Mouse (Mus musculus): ENCODE results near the gene Ncbp1. TPM values are rescaled to one million over a fixed set of nuclear protein-coding genes. Genes with fewer than 3 reads are reported as not detected.
A peak's percentile ranks its signal among the peaks of the same experiment; 100 is the strongest.

Gene Ncbp1
- total RNA-seq, 2 experiments from 2014 or later: 11.9 to 28.8 TPM

- peak; percentile 94 for ATAC-seq (replicated peaks; ENCODE audit: low FRiP score, poor library complexity, severe bottlenecking)
Observed at GRCm38 (mm10) chr4:46195781-46196487, 57.5 kb downstream of the Ncbp1 start, which contains the start of gene Xpa. TSS of gene Xpa (minus strand) at chr4:46196311.

- ATAC-seq (replicated peaks; ENCODE audit: low FRiP score, poor library complexity, severe bottlenecking): peak; percentile 65
Observed at GRCm38 (mm10) chr4:46196513-46196912, 58.1 kb downstream of the Ncbp1 start.

- no peak for ATAC-seq (replicated peaks; ENCODE audit: low FRiP score, poor library complexity, severe bottlenecking)
Observed at GRCm38 (mm10) chr4:46198064-46198463, 59.7 kb downstream of the Ncbp1 start.

- peak; percentile 72 for ATAC-seq (replicated peaks; ENCODE audit: low FRiP score, poor library complexity, severe bottlenecking)
Observed at GRCm38 (mm10) chr4:46201834-46202561, 63.6 kb downstream of the Ncbp1 start.

- ATAC-seq (replicated peaks; ENCODE audit: low FRiP score, poor library complexity, severe bottlenecking): no peak
Observed at GRCm38 (mm10) chr4:46202562-46203126, 64.2 kb downstream of the Ncbp1 start.

GRCm38 (mm10) chr4:46221090-46221489, 82.7 kb downstream of the Ncbp1 start:
- no peak for ATAC-seq (replicated peaks; ENCODE audit: low FRiP score, poor library complexity, severe bottlenecking)

Other genes starting within 250 kb of the Ncbp1 start
- gene Ccdc180, start 248.3 kb upstream of the Ncbp1 start, total RNA-seq (2015; ENCODE audit: low replicate concordance): 0.38 and 0.63 TPM in 2 replicates
- gene Ccdc180, start 248.3 kb upstream of the Ncbp1 start, total RNA-seq (2017; ENCODE audit: low replicate concordance): not detected in 2 replicates
- 14.2 and 25.1 TPM in 2 replicates for gene Tdrd7, start 173.3 kb upstream of the Ncbp1 start, total RNA-seq (2015; ENCODE audit: low replicate concordance)
- 11.4 and 14.9 TPM in 2 replicates for gene Tdrd7, start 173.3 kb upstream of the Ncbp1 start, total RNA-seq (2017; ENCODE audit: low replicate concordance)
- gene Tmod1, start 99.7 kb upstream of the Ncbp1 start, total RNA-seq (2015; ENCODE audit: low replicate concordance): 129 and 139 TPM in 2 replicates
- 146 and 185 TPM in 2 replicates for gene Tmod1, start 99.7 kb upstream of the Ncbp1 start, total RNA-seq (2017; ENCODE audit: low replicate concordance)
- gene Tstd2, start 81 bp downstream of the Ncbp1 start, total RNA-seq (2015; ENCODE audit: low replicate concordance): 2.1 and 6.1 TPM in 2 replicates
- gene Tstd2, start 81 bp downstream of the Ncbp1 start, total RNA-seq (2017; ENCODE audit: low replicate concordance): 5.0 and 9.8 TPM in 2 replicates
- gene Xpa, start 57.7 kb downstream of the Ncbp1 start, total RNA-seq (2015; ENCODE audit: low replicate concordance): 25.5 and 54.0 TPM in 2 replicates
- 88.6 and 102 TPM in 2 replicates for gene Xpa, start 57.7 kb downstream of the Ncbp1 start, total RNA-seq (2017; ENCODE audit: low replicate concordance)
- not detected in 2 replicates for gene Foxe1, start 205.0 kb downstream of the Ncbp1 start, total RNA-seq (2015; ENCODE audit: low replicate concordance)
- gene Foxe1, start 205.0 kb downstream of the Ncbp1 start, total RNA-seq (2017; ENCODE audit: low replicate concordance): not detected in 2 replicates

All from erythroblast, adult 5-6 weeks (primary cell).